Mouse (Mus musculus): Measurements from ENCODE around the gene Adcy9. TPM values are rescaled to one million over a fixed set of nuclear protein-coding genes. Genes with fewer than 3 reads are reported as not detected.

Gene Adcy9
- total RNA-seq, 2 experiments from 2014 or later: 67.3 to 74.0 TPM

GRCm38 (mm10) chr16:4419546-4420297 lies 576 bp downstream of the Adcy9 start:
- DNase-seq (ENCODE audit: low spot score in 2 of 2): peak in 1 of 2 experiments; percentile 33

- peak; percentile 25 to 32 for DNase-seq (ENCODE audit: low spot score in 2 of 2)
Observed at GRCm38 (mm10) chr16:4418776-4419545, 1.3 kb downstream of the Adcy9 start.

- no peak for DNase-seq (ENCODE audit: low spot score in 2 of 2)
Observed at GRCm38 (mm10) chr16:4418072-4418471, 2.2 kb downstream of the Adcy9 start.

- DNase-seq (ENCODE audit: low spot score in 2 of 2): no peak
Observed at GRCm38 (mm10) chr16:4417455-4417854, 2.8 kb downstream of the Adcy9 start.

- DNase-seq (ENCODE audit: low spot score in 2 of 2): no peak
Observed at GRCm38 (mm10) chr16:4414881-4415585, 5.3 kb downstream of the Adcy9 start.

- no peak for DNase-seq (ENCODE audit: low spot score in 2 of 2)
Observed at GRCm38 (mm10) chr16:4413988-4414880, 6.1 kb downstream of the Adcy9 start.

GRCm38 (mm10) chr16:4413301-4413700 lies 7.0 kb downstream of the Adcy9 start:
- DNase-seq (ENCODE audit: low spot score in 2 of 2): no peak

GRCm38 (mm10) chr16:4412298-4412697 lies 8.0 kb downstream of the Adcy9 start:
- DNase-seq (ENCODE audit: low spot score in 2 of 2): no peak

- DNase-seq (ENCODE audit: low spot score in 2 of 2): no peak
Observed at GRCm38 (mm10) chr16:4411296-4411695, 9.0 kb downstream of the Adcy9 start.

GRCm38 (mm10) chr16:4407536-4407935 lies 12.8 kb downstream of the Adcy9 start:
- DNase-seq (ENCODE audit: low spot score in 2 of 2): no peak

GRCm38 (mm10) chr16:4406706-4407105 lies 13.6 kb downstream of the Adcy9 start:
- DNase-seq (ENCODE audit: low spot score in 2 of 2): no peak

GRCm38 (mm10) chr16:4406047-4406586 lies 14.2 kb downstream of the Adcy9 start:
- DNase-seq (ENCODE audit: low spot score in 2 of 2): no peak

- no peak for DNase-seq (ENCODE audit: low spot score in 2 of 2)
Observed at GRCm38 (mm10) chr16:4404933-4405761, 15.2 kb downstream of the Adcy9 start.

GRCm38 (mm10) chr16:4401109-4401508 lies 19.2 kb downstream of the Adcy9 start:
- no peak for DNase-seq (ENCODE audit: low spot score in 2 of 2)

- DNase-seq (ENCODE audit: low spot score in 2 of 2): no peak
Observed at GRCm38 (mm10) chr16:4399471-4400223, 20.7 kb downstream of the Adcy9 start.

- no peak for DNase-seq (ENCODE audit: low spot score in 2 of 2)
Observed at GRCm38 (mm10) chr16:4398782-4399181, 21.5 kb downstream of the Adcy9 start.

GRCm38 (mm10) chr16:4397636-4398035 lies 22.7 kb downstream of the Adcy9 start:
- DNase-seq (ENCODE audit: low spot score in 2 of 2): no peak

GRCm38 (mm10) chr16:4395687-4396341 lies 24.5 kb downstream of the Adcy9 start:
- no peak for DNase-seq (ENCODE audit: low spot score in 2 of 2)
